Mouse (Mus musculus) lung, adult 2 months (tissue): ENCODE measurements around the gene Gpx1.

Experiments
- CTCF ChIP-seq: fragments of 200-500 bp; IDR thresholded peaks from 2 replicates; pipeline ENCODE4 v1.5.1; 2011; ENCODE audit warnings: mild to moderate bottlenecking, low read length, control low read depth; ENCODE audit not compliant: insufficient read depth
- POLR2A ChIP-seq: fragments of 200-500 bp; IDR thresholded peaks from 2 replicates; pipeline ENCODE4 v1.6.1; 2011; ENCODE audit warnings: low read depth, mild to moderate bottlenecking, control low read depth, low read length, borderline replicate concordance; ENCODE audit errors: extremely low read depth

- TF ChIP-seq CTCF (no peak), POLR2A (no peak)
Measured at GRCm38 (mm10) chr9:108386816-108387215, 48.1 kb downstream of the Gpx1 start.
